Mouse (Mus musculus) lung, postnatal 0 days (tissue): ENCODE data around the gene Arhgap24. TPM values are rescaled to one million over a fixed set of nuclear protein-coding genes. Genes with fewer than 3 reads are reported as not detected.
"Not testable (repeated sequence)": the region's sequence is repeated elsewhere in the genome, so short reads cannot be mapped to it uniquely, and the experiment has no call there.

Experiments used
- ATAC-seq: fragments of 200-750 bp; cut with Nextera tagmentation; 2 replicates; pipeline ENCODE4 v1.8.0; 2017; ENCODE audit warnings: moderate library complexity
- DNase-seq: peaks from one replicate; pipeline ENCODE4 v3.0.0-alpha.2; 2016; ENCODE audit warnings: low spot score
- H3K27ac ChIP-seq: fragments of 300-500 bp; sonication (generic); 2 replicates; pipeline ENCODE4 v1.5.1; 2014; ENCODE audit warnings: antibody characterized with exemption, mild to moderate bottlenecking, low read length, mixed read lengths
- H3K27me3 ChIP-seq: fragments of 300-500 bp; sonication (generic); replicated peaks from 2 replicates; pipeline ENCODE4 v1.6.1; 2014; ENCODE audit warnings: low read length, mixed read lengths; ENCODE audit not compliant: insufficient read depth
- H3K36me3 ChIP-seq: fragments of 300-500 bp; sonication (generic); 2 replicates; pipeline ENCODE4 v1.6.1; 2014; ENCODE audit warnings: low read length, mixed read lengths; ENCODE audit not compliant: insufficient read depth
- H3K4me1 ChIP-seq: fragments of 300-500 bp; sonication (generic); 2 replicates; pipeline ENCODE4 v1.6.1; 2014; ENCODE audit warnings: antibody characterized with exemption, low read depth, low read length, mixed read lengths; ENCODE audit not compliant: insufficient read depth
- H3K4me2 ChIP-seq: fragments of 300-500 bp; sonication (generic); replicated peaks from 2 replicates; pipeline ENCODE4 v1.6.1; 2014; ENCODE audit warnings: low read depth, mild to moderate bottlenecking, low read length, moderate library complexity, mixed read lengths
- H3K4me3 ChIP-seq: fragments of 300-500 bp; sonication (generic); 2 replicates; pipeline ENCODE4 v1.5.1; 2014; ENCODE audit warnings: low read depth, low read length
- H3K9ac ChIP-seq: fragments of 300-500 bp; sonication (generic); replicated peaks from 2 replicates; pipeline ENCODE4 v1.6.1; 2014; ENCODE audit warnings: low read depth, mild to moderate bottlenecking
- H3K9me3 ChIP-seq: fragments of 300-500 bp; sonication (generic); 2 replicates; pipeline ENCODE4 v1.6.1; 2016; ENCODE audit warnings: low read length, mixed read lengths
- CTCF ChIP-seq: IDR thresholded peaks from 2 replicates; pipeline ENCODE4 v1.5.1; 2016; ENCODE audit warnings: antibody characterized with exemption, mild to moderate bottlenecking
- EP300 ChIP-seq: IDR thresholded peaks from 2 replicates; pipeline ENCODE4 v1.6.1; 2016; ENCODE audit warnings: antibody characterized with exemption, mild to moderate bottlenecking, control low read depth
- WGBS: fragments of 180-500 bp; shearing (Covaris S2); extraction: QIAGEN DNeasy Blood & Tissue Kit; methylation state at CpG from one replicate; pipeline ENCODE4 v1.1.7; 2014; 5-methylcytosine and 5-hydroxymethylcytosine counted together
- polyA plus RNA-seq: library from polyadenylated mRNA; unstranded; fragments of >200 nt; fragmentation: Nextera tagmentation; extraction: Ambion mirVana; gene quantifications from 2 replicates; pipeline ENCODE4 v1.2.1, GENCODE M21; 2015

The Arhgap24 gene
- polyA plus RNA-seq, 1 experiment from 2014 or later: 28.2 TPM

GRCm38 (mm10) chr5:102868196-102868595, 387.0 kb downstream of the Arhgap24 start:
- Histone ChIP-seq H3K9ac (no peak overlapping the region), H3K4me3 (no peak overlapping the region), H3K36me3 (no peaks in the 10 kb centered on the region), H3K4me1 (no peaks in the 10 kb centered on the region), H3K4me2 (no peak overlapping the region), H3K9me3 (no peaks in the 10 kb centered on the region), H3K27ac (no peak overlapping the region), H3K27me3 (no peaks in the 10 kb centered on the region)
- 36% methylated on average over 5 of the region's 5 CpGs for WGBS
- ATAC-seq (peak; percentile 64), DNase-seq (peak; percentile 38)
- no peak for TF ChIP-seq CTCF
- TF ChIP-seq EP300: no peak

- H3K9me3 ChIP-seq, H3K4me1 ChIP-seq, H3K4me3 ChIP-seq, H3K36me3 ChIP-seq, H3K9ac ChIP-seq, ATAC-seq, H3K4me2 ChIP-seq, H3K27ac ChIP-seq, DNase-seq, H3K27me3 ChIP-seq: not testable (repeated sequence)
- WGBS: 82% methylated on average over 8 of the region's 9 CpGs
These were observed 391.8 kb downstream of the Arhgap24 start for GRCm38 (mm10) chr5:102872996-102873395.

- 42% methylated on average over 11 of the region's 11 CpGs for WGBS
- Histone ChIP-seq H3K9me3 (no peaks in the 10 kb centered on the region), H3K4me3 (no peak overlapping the region), H3K27ac (no peak overlapping the region), H3K4me2 (no peak overlapping the region), H3K9ac (no peak overlapping the region), H3K36me3 (no peaks in the 10 kb centered on the region), H3K27me3 (no peaks in the 10 kb centered on the region), H3K4me1 (no peaks in the 10 kb centered on the region)
- peak; percentile 55 for ATAC-seq
- DNase-seq: peak; percentile 85
- no peak for TF ChIP-seq EP300
- TF ChIP-seq CTCF: peak; percentile 86
These were observed 393.6 kb downstream of the Arhgap24 start for GRCm38 (mm10) chr5:102874605-102875298.

- no peaks in the 10 kb centered on the region for H3K4me1 ChIP-seq
- no peaks in the 10 kb centered on the region for H3K36me3 ChIP-seq
- H3K27me3 ChIP-seq: no peaks in the 10 kb centered on the region
- H3K9me3 ChIP-seq: no peaks in the 10 kb centered on the region
- no peak for TF ChIP-seq EP300
- no peak for TF ChIP-seq CTCF
- 66% methylated on average over 16 of the region's 16 CpGs for WGBS
- no peak overlapping the region for H3K9ac ChIP-seq
- H3K27ac ChIP-seq: no peak overlapping the region
- ATAC-seq (no peak), DNase-seq (no peak)
- no peak overlapping the region for H3K4me2 ChIP-seq
- no peak overlapping the region for H3K4me3 ChIP-seq
These were observed 394.4 kb downstream of the Arhgap24 start for GRCm38 (mm10) chr5:102875628-102876027.

GRCm38 (mm10) chr5:102888482-102889162, 407.4 kb downstream of the Arhgap24 start:
- no peak for ATAC-seq
- Histone ChIP-seq H3K4me1 (no peaks in the 10 kb centered on the region), H3K36me3 (peaks cover 4% of the 10 kb centered on the region; the same call in 1 of the 2 replicates), H3K4me3 (no peak overlapping the region), H3K9ac (no peak overlapping the region), H3K27me3 (no peaks in the 10 kb centered on the region), H3K27ac (no peak overlapping the region), H3K9me3 (no peaks in the 10 kb centered on the region), H3K4me2 (no peak overlapping the region)
- no peak for DNase-seq
- WGBS: 83% methylated on average over 14 of the region's 14 CpGs
- no peak for TF ChIP-seq CTCF
- no peak for TF ChIP-seq EP300

GRCm38 (mm10) chr5:102889163-102889488, 407.9 kb downstream of the Arhgap24 start:
- H3K27me3 ChIP-seq: no peaks in the 10 kb centered on the region
- no peak overlapping the region for H3K27ac ChIP-seq
- H3K9ac ChIP-seq: no peak overlapping the region
- DNase-seq: no peak
- H3K36me3 ChIP-seq: peaks cover 4% of the 10 kb centered on the region; the same call in 1 of the 2 replicates
- 68% methylated on average over 2 of the region's 2 CpGs for WGBS
- H3K4me2 ChIP-seq: no peak overlapping the region
- no peaks in the 10 kb centered on the region for H3K4me1 ChIP-seq
- no peaks in the 10 kb centered on the region for H3K9me3 ChIP-seq
- H3K4me3 ChIP-seq: no peak overlapping the region
- TF ChIP-seq EP300 (no peak), CTCF (no peak)
- ATAC-seq: no peak
